Mouse (Mus musculus): ENCODE data around the gene Chtf18. TPM values are rescaled to one million over a fixed set of nuclear protein-coding genes. Genes with fewer than 3 reads are reported as not detected.

Chtf18 gene
- 47.2 and 60.4 TPM in 2 replicates for polyA plus RNA-seq (2016; fragmentation: Nextera tagmentation; extraction: Ambion mirVana)

GRCm38 (mm10) chr17:25727265-25728008 lies at the start of gene Chtf18, which contains the start of gene Rpusd1:
Gene Chtf18, minus strand, starts transcription at chr17:25727419.
Gene Rpusd1, plus strand, starts transcription at chr17:25727670.
- WGBS = 1% methylated on average over 37 of the region's 37 CpGs
- H3K36me3 ChIP-seq = peaks cover 60% of the 10 kb centered on the region
- H3K4me1 ChIP-seq (replicated peaks) = peaks cover 53% of the 10 kb centered on the region

GRCm38 (mm10) chr17:25775318-25776062 lies 48.3 kb upstream of the Chtf18 start:
- Histone ChIP-seq H3K36me3 (peaks cover 20% of the 10 kb centered on the region), H3K27me3 (ENCODE audit: insufficient read depth, poor library complexity, severe bottlenecking) (no peaks in the 10 kb centered on the region), H3K4me3 (peak overlapping the region; percentile 68; the same call in 1 of the 2 replicates), H3K27ac (no peak overlapping the region), H3K4me1 (replicated peaks) (peaks cover 25% of the 10 kb centered on the region), H3K9me3 (no peaks in the 10 kb centered on the region)
- WGBS = 84% methylated on average over 10 of the region's 10 CpGs
- no peak for DNase-seq (ENCODE audit: low spot score)

More at GRCm38 (mm10) chr17:25727265-25728008, at the start of gene Chtf18, which contains the start of gene Rpusd1:
- peak; percentile 98 for DNase-seq (ENCODE audit: low spot score)
- peak within 1 kb of the TSS; percentile 73 for H3K4me3 ChIP-seq
- H3K9me3 ChIP-seq = no peaks in the 10 kb centered on the region
- no peaks in the 10 kb centered on the region for H3K27me3 ChIP-seq (ENCODE audit: insufficient read depth, poor library complexity, severe bottlenecking)
- H3K27ac ChIP-seq = peak within 1 kb of the TSS; percentile 90

GRCm38 (mm10) chr17:25773549-25774120 lies 46.4 kb upstream of the Chtf18 start, which contains the start of gene Narfl:
Gene Narfl, plus strand, starts transcription at chr17:25773776.
- Histone ChIP-seq H3K4me3 (peak within 1 kb of the TSS; percentile 68), H3K27me3 (ENCODE audit: insufficient read depth, poor library complexity, severe bottlenecking) (peaks cover 11% of the 10 kb centered on the region; the same call in 1 of the 2 replicates), H3K36me3 (peaks cover 10% of the 10 kb centered on the region), H3K27ac (peak within 1 kb of the TSS; percentile 83), H3K9me3 (no peaks in the 10 kb centered on the region), H3K4me1 (replicated peaks) (peaks cover 25% of the 10 kb centered on the region)
- under 1% methylated on average over 37 of the region's 37 CpGs for WGBS
- peak; percentile 99 for DNase-seq (ENCODE audit: low spot score)

- Histone ChIP-seq H3K4me1 (replicated peaks) (peaks cover 10% of the 10 kb centered on the region), H3K27ac (no peak overlapping the region), H3K36me3 (no peaks in the 10 kb centered on the region), H3K4me3 (no peak overlapping the region), H3K9me3 (no peaks in the 10 kb centered on the region), H3K27me3 (ENCODE audit: insufficient read depth, poor library complexity, severe bottlenecking) (peaks cover 33% of the 10 kb centered on the region; the same call in 1 of the 2 replicates)
- WGBS = 62% methylated on average over 9 of the region's 9 CpGs
- DNase-seq (ENCODE audit: low spot score) = no peak
Measured at GRCm38 (mm10) chr17:25769331-25769730, 42.1 kb upstream of the Chtf18 start.

GRCm38 (mm10) chr17:25765886-25766285 lies 38.7 kb upstream of the Chtf18 start:
- no peaks in the 10 kb centered on the region for H3K36me3 ChIP-seq
- H3K27ac ChIP-seq = no peak overlapping the region
- peak; percentile 60 for DNase-seq (ENCODE audit: low spot score)
- peaks cover 38% of the 10 kb centered on the region for H3K27me3 ChIP-seq (ENCODE audit: insufficient read depth, poor library complexity, severe bottlenecking)
- H3K4me3 ChIP-seq = no peak overlapping the region
- WGBS = 63% methylated on average over 5 of the region's 5 CpGs
- H3K9me3 ChIP-seq = no peaks in the 10 kb centered on the region
- peaks cover 16% of the 10 kb centered on the region for H3K4me1 ChIP-seq (replicated peaks)

GRCm38 (mm10) chr17:25762591-25762990 lies 35.4 kb upstream of the Chtf18 start:
- no peak for DNase-seq (ENCODE audit: low spot score)
- H3K4me1 ChIP-seq (replicated peaks) = peaks cover 16% of the 10 kb centered on the region
- no peaks in the 10 kb centered on the region for H3K36me3 ChIP-seq
- H3K27me3 ChIP-seq (ENCODE audit: insufficient read depth, poor library complexity, severe bottlenecking) = peaks cover 34% of the 10 kb centered on the region
- no peak overlapping the region for H3K4me3 ChIP-seq
- H3K27ac ChIP-seq = no peak overlapping the region
- no peaks in the 10 kb centered on the region for H3K9me3 ChIP-seq
- 33% methylated on average over 3 of the region's 3 CpGs for WGBS

GRCm38 (mm10) chr17:25761561-25761970 lies 34.3 kb upstream of the Chtf18 start:
- WGBS = 34% methylated on average over 4 of the region's 4 CpGs
- Histone ChIP-seq H3K27ac (no peak overlapping the region), H3K4me3 (no peak overlapping the region), H3K27me3 (ENCODE audit: insufficient read depth, poor library complexity, severe bottlenecking) (peaks cover 32% of the 10 kb centered on the region), H3K4me1 (replicated peaks) (peaks cover 16% of the 10 kb centered on the region), H3K9me3 (no peaks in the 10 kb centered on the region), H3K36me3 (no peaks in the 10 kb centered on the region)
- DNase-seq (ENCODE audit: low spot score) = peak; percentile 50

- no peaks in the 10 kb centered on the region for H3K9me3 ChIP-seq
- H3K4me1 ChIP-seq (replicated peaks) = peaks cover 29% of the 10 kb centered on the region
- no peak overlapping the region for H3K27ac ChIP-seq
- peaks cover 25% of the 10 kb centered on the region for H3K27me3 ChIP-seq (ENCODE audit: insufficient read depth, poor library complexity, severe bottlenecking)
- no peak overlapping the region for H3K4me3 ChIP-seq
- no peaks in the 10 kb centered on the region for H3K36me3 ChIP-seq
- DNase-seq (ENCODE audit: low spot score) = no peak
- 83% methylated on average over 8 of the region's 8 CpGs for WGBS
Measured at GRCm38 (mm10) chr17:25760148-25760547, 32.9 kb upstream of the Chtf18 start.

GRCm38 (mm10) chr17:25757691-25758090 lies 30.5 kb upstream of the Chtf18 start:
- H3K4me1 ChIP-seq (replicated peaks) = peaks cover 33% of the 10 kb centered on the region
- H3K9me3 ChIP-seq = no peaks in the 10 kb centered on the region
- H3K4me3 ChIP-seq = no peak overlapping the region
- H3K27me3 ChIP-seq (ENCODE audit: insufficient read depth, poor library complexity, severe bottlenecking) = peaks cover 19% of the 10 kb centered on the region
- WGBS = 75% methylated on average over 3 of the region's 3 CpGs
- no peak overlapping the region for H3K27ac ChIP-seq
- no peak for DNase-seq (ENCODE audit: low spot score)
- H3K36me3 ChIP-seq = no peaks in the 10 kb centered on the region

- no peak overlapping the region for H3K4me3 ChIP-seq
- WGBS = 78% methylated on average over 9 of the region's 9 CpGs
- no peaks in the 10 kb centered on the region for H3K9me3 ChIP-seq
- H3K4me1 ChIP-seq (replicated peaks) = peaks cover 26% of the 10 kb centered on the region
- no peak for DNase-seq (ENCODE audit: low spot score)
- no peaks in the 10 kb centered on the region for H3K36me3 ChIP-seq
- H3K27me3 ChIP-seq (ENCODE audit: insufficient read depth, poor library complexity, severe bottlenecking) = peaks cover 19% of the 10 kb centered on the region
- H3K27ac ChIP-seq = no peak overlapping the region
Measured at GRCm38 (mm10) chr17:25756378-25757242, 29.4 kb upstream of the Chtf18 start.

GRCm38 (mm10) chr17:25755627-25756377 lies 28.6 kb upstream of the Chtf18 start:
- H3K27ac ChIP-seq = peak overlapping the region; percentile 16; the same call in 1 of the 2 replicates
- H3K4me1 ChIP-seq (replicated peaks) = peaks cover 21% of the 10 kb centered on the region
- no peak for DNase-seq (ENCODE audit: low spot score)
- H3K4me3 ChIP-seq = no peak overlapping the region
- H3K9me3 ChIP-seq = no peaks in the 10 kb centered on the region
- H3K36me3 ChIP-seq = no peaks in the 10 kb centered on the region
- H3K27me3 ChIP-seq (ENCODE audit: insufficient read depth, poor library complexity, severe bottlenecking) = peaks cover 19% of the 10 kb centered on the region
- WGBS = 57% methylated on average over 4 of the region's 4 CpGs

All from hindbrain, embryonic 10.5 days (tissue).